Mouse (Mus musculus): ENCODE results near the gene Ski. TPM values are rescaled to one million over a fixed set of nuclear protein-coding genes. Genes with fewer than 3 reads are reported as not detected.

Gene Ski
- total RNA-seq, 1 experiment from 2014 or later = 27.7 TPM

DNA sequence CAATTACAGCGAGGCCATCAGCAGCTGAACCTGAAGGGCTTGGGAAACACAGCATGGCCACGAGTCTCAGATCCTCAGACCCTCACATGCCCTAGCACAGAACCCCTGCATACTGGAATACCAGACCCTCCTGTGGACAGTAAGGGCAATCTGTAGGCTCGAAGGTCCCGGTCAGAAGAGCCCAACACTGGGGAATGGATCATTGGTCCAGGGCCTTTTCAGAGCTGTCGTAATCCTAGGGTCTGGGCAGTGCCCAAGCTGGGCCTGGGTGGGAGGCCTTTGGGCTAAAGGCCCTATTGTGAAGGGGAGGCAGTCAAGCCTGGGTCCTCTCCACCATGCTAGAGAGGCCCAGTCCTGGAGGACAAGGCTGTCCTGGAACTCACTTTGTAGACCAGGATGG, 79.6 kb downstream of the Ski start:
- ATAC-seq (ENCODE audit: extremely low read depth, insufficient number of reproducible peaks, low FRiP score, poor library complexity, severe bottlenecking) = no peak

DNA sequence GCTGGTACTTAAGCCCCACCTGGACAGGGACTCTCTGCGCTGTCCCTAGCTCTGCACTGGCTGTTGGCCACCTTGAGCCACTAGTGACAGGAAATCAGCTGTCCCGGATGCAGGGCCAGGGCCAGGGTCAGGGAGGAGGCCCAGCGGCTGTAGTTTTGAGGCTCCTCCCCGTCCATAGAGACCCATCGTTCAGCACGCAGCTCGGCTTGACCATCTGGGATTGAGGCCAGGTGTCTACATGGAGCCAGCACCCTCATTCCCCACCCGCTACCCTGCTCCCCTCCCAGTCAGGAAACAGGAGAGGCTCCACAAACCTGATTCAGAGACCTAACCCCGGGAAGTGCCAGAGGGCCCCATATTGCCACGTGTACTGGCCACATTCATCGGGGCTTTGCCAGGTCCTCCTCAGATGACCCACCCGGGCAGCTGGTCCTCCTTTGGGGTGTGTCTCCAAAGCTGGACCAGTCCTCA, 81.6 kb downstream of the Ski start:
- ATAC-seq (ENCODE audit: extremely low read depth, insufficient number of reproducible peaks, low FRiP score, poor library complexity, severe bottlenecking) = no peak

DNA sequence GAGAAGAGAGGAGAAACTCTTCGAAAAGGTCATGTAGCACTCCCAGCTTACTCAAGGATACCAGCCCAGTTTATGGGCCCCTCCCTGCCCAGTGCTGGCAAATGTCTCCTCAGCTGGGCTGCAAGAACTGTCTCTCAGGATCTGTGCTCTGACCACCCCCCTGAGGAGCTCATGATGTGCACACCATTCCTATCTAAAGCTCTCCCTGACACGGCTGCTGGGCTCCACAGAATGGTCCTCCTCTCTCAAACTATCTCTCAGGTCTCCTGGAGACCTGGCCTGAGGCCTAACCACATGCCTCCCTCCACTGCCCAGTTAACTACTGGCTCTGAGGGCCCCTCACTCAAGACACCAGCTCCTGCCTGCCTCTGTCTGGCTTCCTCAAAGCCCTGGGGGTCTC, 82.2 kb downstream of the Ski start:
- no peak for ATAC-seq (ENCODE audit: extremely low read depth, insufficient number of reproducible peaks, low FRiP score, poor library complexity, severe bottlenecking)

DNA sequence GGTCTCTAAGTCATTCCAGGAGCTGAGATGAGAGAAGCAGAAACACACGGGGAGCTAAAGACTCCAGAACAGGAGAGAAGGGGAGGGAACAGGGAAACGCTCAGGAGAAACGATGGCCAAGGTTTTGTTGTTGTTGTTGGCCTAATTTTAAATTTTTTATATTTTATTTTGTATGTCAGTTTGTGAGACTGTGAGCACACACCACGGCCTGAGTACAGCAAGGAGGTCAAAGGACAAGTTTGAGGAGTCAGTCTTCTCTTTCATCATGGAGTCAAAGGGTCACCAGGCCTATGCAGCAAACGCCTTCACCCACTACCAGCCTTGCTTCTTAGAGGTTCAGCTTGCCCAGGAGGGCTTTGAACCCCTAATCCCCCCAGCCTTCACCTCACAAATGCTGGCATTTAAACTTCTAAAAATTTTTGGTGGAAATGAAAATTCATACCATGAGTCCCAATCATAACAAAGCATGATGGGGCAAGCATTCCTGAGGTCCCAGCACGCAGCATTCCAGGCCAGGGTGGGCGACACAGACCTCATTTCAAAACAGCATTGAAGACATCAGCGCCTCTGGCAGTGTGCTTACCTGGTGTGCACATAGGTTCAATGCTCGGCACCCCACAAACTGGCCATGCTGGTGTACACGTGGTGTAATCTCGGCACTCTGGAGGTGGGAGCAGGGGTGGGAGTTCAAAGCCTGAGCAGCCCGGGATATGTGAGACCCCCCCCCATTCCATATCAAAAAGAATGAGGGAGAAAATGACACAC, 82.9 kb downstream of the Ski start:
- ATAC-seq (ENCODE audit: extremely low read depth, insufficient number of reproducible peaks, low FRiP score, poor library complexity, severe bottlenecking) = no peak

DNA sequence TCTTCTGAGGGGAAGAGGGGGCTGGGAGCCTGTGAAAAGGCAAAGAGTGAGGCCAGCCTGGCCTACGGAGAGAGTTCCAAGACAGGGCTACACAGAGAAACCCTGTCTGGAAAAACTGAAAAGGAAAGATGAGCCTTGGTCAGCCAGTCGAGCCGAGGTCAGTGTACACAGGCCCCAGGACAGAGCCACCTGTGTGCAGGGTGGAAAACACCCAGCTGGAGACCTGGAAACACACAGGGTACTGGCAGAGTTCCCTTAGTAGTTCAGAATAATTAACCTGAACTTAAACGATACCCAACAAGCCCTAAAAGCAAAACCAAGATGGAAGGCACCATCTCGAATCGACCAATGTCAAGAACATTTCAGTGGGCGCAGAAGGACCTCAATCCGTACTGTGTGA, 83.9 kb downstream of the Ski start:
- ATAC-seq (ENCODE audit: extremely low read depth, insufficient number of reproducible peaks, low FRiP score, poor library complexity, severe bottlenecking) = no peak

DNA sequence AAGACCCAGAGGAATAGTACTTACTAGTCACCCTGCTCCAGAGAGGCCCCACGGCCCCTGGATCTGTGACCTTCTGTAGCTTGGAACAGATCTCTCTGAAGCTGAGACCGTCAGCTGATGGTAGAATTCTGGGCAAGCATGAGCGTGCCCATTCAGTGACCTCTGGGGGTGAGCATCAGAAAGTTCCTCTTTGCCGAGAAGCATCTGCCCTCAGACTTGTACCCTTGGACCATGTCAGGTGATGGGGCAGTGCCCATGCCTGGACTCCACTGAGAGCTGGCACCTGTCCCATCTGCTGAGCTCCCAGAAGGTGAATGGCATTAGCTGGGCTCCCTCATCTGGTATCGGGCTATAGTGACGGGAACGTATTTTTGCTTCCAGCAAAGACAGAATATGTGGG, 84.5 kb downstream of the Ski start:
- ATAC-seq (ENCODE audit: extremely low read depth, insufficient number of reproducible peaks, low FRiP score, poor library complexity, severe bottlenecking) = no peak

DNA sequence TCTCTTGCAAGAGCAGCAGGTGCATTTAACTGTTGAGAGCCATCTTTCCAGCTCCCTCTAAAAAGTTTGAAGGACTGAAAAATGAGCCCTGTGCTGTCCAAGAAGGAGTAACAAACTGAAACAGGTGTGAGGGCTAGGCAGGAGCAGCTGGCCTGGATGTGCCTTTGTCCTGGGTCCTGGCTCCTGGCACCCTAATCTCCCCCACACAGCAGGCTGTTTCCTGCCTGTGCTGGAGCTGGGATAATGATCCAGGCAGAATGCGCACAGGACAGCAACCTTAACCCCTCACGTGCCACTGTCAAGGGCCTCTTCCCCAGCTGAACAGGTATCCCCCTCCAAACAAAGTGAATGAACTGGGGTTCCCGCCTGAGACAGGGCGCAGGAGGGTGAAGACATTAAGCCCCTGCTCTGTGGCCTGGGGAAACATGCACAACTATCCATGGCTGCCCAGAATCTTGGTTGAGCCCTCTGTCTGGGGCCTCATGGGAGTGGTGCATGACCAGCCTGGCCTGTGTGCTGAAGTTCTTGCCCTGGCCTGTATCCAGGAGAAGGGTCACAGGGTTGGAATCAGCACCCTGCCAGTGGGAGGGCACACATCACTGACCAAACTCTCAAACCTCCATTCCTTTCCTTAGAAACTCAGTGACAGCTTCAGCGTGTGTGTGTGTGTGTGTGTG, 86.3 kb downstream of the Ski start:
- ATAC-seq (ENCODE audit: extremely low read depth, insufficient number of reproducible peaks, low FRiP score, poor library complexity, severe bottlenecking) = no peak

DNA sequence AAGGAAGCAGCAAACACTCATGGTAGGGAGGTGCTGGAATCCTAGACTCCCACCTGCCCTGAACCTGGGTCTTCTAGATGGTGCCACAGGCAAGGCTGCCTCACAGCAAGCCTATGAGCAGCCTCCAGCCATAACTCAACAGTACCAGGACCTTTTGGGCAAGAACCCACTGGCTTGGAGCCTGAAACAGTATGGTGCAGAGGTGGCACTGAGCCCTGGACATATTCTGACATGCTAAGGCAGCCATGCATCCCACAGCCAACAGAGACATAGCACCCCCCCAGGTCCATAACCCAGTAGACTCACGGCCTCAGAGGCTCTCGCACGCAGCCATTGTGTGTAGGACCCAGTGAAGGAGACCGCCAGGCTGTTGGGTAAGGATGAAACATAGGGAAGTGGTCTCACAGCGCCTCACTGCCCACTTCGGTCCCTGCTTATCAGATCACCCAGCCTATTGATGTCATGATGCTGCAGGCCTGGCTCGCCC, 87.7 kb downstream of the Ski start:
- no peak for ATAC-seq (ENCODE audit: extremely low read depth, insufficient number of reproducible peaks, low FRiP score, poor library complexity, severe bottlenecking)

DNA sequence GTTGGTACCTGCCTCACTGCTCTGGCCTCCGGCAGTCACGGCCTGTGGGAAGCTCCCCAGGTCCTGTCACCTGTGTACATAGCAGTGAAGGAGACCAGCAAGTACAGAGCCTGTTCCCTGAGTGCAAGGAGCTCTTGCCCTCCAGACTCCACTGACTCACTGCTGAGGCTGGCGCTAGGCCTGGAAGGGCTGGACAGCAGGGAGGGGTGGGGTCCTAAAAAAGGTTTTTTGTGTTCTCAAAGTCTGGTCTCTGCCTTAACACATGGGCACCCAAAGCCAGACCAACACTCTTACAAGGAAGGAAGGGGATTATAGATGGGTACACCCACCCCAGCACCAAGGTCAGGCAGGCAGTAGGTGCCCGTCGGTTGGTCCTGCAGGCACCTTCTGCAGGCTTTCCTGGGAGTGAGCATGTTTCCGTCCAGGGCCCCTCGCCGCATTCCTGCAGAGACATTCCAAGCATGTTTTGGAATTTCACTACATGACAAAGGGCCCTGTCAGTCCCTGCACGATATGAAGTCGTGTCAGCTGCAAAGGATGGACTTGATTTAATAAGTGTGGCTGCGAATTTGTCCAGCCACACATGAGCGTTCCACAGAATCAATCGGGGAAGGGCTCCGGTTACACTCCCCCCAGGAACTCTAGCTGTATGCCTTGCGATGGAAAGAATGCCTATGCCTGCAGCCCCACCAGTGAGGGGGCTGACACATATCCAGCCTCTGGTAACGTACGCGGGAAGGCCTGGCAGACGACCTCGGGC, 88.6 kb downstream of the Ski start:
- no peak for ATAC-seq (ENCODE audit: extremely low read depth, insufficient number of reproducible peaks, low FRiP score, poor library complexity, severe bottlenecking)

DNA sequence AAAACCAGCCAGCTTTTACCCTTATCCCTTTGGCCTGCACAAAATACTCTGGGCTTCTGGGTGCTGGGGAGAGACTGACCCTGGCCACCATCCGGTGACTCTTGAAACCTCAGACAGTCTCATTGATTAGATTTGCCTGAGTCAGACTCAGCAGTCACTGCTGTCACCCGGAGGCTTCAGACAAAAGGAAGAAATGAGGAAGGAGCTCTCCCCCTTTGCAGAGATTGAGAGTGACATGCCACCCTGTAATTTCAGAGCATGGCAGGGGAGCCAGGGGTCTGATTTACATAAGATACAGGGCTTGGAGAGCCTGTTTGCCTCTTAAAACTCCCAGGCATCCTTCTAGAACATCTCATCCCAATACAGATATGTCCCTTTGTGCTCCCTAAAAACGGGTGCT, 89.2 kb downstream of the Ski start:
- ATAC-seq (ENCODE audit: extremely low read depth, insufficient number of reproducible peaks, low FRiP score, poor library complexity, severe bottlenecking) = no peak

DNA sequence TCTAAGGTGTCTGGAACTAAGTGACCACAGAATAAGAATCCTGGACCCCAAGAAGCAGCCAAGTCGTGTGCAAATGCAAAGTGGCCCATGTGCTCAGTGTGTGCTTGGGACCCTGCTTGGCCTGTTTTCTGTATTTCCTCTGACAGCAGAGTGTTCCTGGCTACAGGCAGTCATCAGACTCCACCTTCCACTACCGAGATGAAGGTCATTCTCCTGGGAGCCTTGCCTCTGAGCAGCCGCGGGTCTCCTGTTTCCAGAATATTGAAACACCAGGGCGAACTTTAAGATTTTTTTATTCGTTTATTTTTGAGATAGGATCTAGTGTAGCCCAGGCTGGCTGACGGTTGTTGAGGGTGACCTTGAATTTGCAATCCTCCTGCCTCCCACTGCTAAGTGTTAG, 91.8 kb downstream of the Ski start:
- ATAC-seq (ENCODE audit: extremely low read depth, insufficient number of reproducible peaks, low FRiP score, poor library complexity, severe bottlenecking) = no peak

DNA sequence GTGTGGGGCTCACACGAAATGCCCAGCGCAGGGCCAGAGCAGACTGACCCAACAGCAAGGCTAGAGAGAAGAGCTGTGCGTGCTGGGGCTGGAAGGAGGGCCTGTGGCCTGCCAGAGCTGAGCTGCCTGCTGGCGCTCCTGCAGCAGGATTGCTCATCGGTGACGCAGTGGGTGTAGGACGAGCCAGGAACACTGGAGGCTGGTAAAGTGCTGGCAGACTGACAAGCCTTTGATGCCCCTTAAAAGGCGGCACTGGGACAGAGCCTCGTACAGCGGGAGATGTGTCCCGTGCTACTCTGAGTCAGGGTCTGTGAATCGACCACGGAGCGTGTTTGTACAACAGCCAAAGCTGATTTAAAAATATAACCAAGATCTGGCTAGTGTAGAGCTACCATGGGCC, 92.4 kb downstream of the Ski start:
- ATAC-seq (ENCODE audit: extremely low read depth, insufficient number of reproducible peaks, low FRiP score, poor library complexity, severe bottlenecking) = no peak

DNA sequence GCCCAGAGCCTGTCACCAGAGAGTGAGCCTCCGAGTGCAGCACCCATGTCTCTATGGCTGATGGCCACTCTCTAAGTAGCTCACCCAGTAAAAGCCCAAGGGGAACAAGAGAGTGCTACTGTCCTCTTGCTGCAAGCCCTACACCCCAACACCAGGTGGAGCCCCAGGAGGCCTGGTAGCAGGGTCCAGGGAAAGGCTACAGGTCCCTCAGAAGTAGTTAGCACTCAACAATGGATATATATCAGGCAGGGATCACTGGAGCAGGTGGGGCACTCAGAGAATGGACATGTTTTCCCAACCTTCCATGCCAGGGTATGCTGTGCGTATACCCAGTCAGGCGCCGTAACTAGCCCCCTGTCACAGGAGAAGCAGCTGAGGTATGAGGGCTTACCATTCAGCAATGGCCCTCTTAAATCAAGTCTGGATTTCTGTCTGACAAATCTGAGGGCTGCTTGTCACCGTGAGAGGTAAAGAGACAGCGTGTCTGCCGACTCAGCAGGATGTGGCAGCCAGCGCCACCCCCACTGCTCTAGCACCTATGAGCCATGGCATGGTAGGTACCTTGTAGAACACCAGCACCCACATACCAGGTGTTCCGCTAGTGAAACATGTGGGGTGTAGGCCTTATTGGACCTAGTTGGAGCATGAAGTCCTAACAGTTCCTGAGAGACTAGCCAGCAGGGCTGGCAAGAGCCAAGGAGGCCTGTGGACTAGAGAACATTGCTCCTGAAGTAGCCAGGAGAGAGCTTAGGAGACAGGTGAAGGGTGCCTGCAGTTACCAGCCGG, 93.1 kb downstream of the Ski start:
- ATAC-seq (ENCODE audit: extremely low read depth, insufficient number of reproducible peaks, low FRiP score, poor library complexity, severe bottlenecking) = peak; percentile 40; the same call in 1 of the 2 replicates

DNA sequence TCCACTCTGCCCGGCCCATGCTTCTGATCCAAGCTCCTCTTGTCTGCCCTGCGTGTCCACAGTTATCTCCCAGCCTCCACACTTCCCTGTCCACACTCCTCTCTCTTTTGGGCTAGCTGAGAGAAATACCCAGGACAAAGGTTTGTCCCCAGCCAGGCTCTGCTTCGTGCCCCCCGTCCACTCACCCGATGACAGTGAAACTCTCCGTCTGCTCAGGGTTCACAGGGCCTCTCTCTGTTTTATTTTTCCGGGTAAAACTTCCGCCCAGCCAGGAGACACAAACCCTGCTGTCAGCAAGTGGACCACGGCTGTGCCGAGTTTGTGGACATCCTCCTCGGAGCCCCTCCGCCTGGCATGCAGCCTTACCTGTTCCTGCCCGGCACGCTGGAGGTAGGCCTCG, 94.0 kb downstream of the Ski start:
- no peak for ATAC-seq (ENCODE audit: extremely low read depth, insufficient number of reproducible peaks, low FRiP score, poor library complexity, severe bottlenecking)

DNA sequence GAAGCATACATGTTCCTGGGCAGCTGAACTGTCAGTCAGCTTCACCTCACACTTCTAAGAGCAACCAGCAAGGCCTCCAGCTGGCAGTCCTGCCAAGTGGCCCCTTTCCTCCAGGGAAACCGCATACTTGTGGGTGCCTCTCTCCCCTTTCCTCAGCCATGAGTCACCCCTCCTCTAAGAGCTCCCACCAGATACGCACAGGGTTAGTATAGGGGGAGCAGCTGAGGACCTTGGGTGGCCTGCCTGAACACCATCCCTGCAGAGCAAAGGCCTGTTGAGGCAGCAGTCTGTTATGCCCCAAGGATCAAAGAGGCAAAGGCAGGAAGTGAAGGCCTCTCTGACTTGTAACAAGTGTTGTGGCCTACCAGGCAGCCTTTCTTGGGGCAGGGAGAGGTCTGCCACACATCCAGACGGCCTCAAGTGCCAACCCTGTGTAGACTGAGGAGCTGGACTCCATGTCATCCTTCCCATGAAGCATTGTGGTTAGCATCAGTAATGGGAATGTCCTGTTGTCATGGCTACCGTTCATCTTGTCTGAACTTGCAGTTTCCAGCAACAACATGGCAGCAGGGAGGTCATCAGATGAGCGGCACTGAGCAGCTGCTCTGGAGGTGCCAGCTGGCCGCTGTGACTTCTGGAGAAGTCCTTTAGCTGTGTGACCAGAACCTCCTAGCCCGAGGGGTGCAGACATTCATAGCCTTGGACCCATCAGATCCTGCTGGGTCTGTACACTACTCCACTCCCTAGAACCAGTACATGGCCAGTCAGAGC, 95.6 kb downstream of the Ski start:
- no peak for ATAC-seq (ENCODE audit: extremely low read depth, insufficient number of reproducible peaks, low FRiP score, poor library complexity, severe bottlenecking)

DNA sequence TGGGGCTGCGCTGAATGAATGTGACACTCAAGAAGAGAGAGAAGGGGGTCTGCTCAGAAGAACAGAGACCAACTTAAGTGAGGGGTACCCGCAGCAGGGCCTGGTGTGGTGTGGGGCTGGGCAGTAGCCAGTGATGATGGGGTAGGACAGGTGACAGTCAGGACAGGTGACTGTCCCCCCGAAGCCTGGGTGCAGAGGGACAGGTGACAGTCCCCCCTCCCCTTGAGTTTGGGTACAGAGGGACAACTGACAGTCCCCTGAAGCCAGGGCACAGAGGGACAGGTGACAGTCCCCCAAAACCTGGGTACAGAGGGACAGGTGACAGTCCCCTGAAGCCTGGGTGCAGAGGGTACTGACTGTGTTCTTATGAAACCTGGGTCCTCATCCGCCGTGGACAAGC, 96.2 kb downstream of the Ski start:
- no peak for ATAC-seq (ENCODE audit: extremely low read depth, insufficient number of reproducible peaks, low FRiP score, poor library complexity, severe bottlenecking)

DNA sequence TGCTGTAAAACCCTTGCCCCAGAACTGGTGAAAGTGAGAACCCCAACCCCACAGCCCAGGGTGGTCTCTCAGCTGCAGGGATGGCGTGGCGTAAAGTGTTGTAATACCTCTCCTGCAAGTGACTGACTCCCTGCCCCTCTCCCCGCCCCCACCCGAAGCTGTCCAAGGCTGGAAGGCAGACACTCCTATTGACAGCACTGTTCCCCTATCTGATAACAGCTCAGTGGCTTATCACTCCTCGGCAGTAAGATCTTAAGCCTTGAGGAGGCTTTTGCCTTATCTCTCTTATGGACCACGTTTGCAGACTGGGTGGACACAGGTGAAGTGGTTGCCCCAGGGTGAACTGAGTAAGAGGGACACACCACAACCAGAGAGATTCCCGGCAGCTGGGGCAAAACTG, 97.1 kb downstream of the Ski start:
- no peak for ATAC-seq (ENCODE audit: extremely low read depth, insufficient number of reproducible peaks, low FRiP score, poor library complexity, severe bottlenecking)

DNA sequence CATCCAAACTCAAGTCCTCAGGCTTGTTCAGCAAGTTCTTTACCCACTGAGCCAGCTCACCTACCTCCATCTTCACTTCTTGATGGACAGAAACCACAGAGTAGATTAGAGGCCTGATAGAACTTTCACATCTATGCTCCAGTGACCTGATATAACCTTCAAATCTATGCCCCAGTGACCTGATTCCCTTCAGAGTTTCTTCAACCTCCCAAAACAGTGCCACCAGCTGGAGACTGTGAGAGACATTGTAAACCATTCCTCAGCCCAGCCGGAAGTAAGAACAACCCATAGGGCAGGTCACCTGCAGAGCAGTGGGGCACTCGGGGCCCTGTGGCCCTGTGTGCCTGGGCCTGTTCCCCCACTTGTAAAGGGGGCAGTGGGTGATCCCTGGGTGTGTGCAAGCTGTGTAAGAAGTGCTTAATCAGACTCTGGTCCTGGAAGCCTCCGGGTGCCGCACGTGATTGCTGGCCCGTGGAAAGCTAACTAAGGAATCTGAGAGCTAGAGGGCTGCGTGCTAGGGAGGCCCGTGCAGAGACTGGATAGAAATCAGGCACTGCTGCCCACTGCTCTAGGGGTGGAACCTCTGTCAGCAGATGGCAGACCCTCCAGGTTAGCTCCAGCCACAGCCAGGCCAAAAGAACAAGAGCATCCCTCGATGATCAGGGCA, 98.4 kb downstream of the Ski start:
- no peak for ATAC-seq (ENCODE audit: extremely low read depth, insufficient number of reproducible peaks, low FRiP score, poor library complexity, severe bottlenecking)
